Mouse (Mus musculus) ES-E14 (cell line): ENCODE data around the gene Cep162. TPM values are rescaled to one million over a fixed set of nuclear protein-coding genes. Genes with fewer than 3 reads are reported as not detected.

ENCODE experiments used
- DNase-seq: peaks from one replicate; pipeline ENCODE4 v3.0.0-alpha.2; 2013; ENCODE audit warnings: low read depth, low spot score
- H3K27ac ChIP-seq: 2 replicates; pipeline ENCODE4 v1.5.1; 2012; ENCODE audit warnings: low read depth, mild to moderate bottlenecking, low read length, moderate library complexity, mixed read lengths; ENCODE audit not compliant: poor library complexity, insufficient read depth, severe bottlenecking
- H3K36me3 ChIP-seq: 2 replicates; pipeline ENCODE4 v1.6.1; 2012; ENCODE audit warnings: mild to moderate bottlenecking, low read length, moderate library complexity, mixed read lengths; ENCODE audit not compliant: control insufficient read depth, poor library complexity, insufficient read depth, severe bottlenecking
- H3K4me1 ChIP-seq, 2 experiments: fragments of 150-350 bp in 1 of 2; sonication (generic) in 1 of 2; 2 replicates each; pipeline ENCODE4 v1.6.1; 2012; ENCODE audit warnings: low read length in 2 of 2, mild to moderate bottlenecking in 1 of 2, mixed read lengths in 1 of 2; ENCODE audit not compliant: control insufficient read depth in 2 of 2, insufficient read depth in 2 of 2, poor library complexity in 1 of 2
- H3K4me3 ChIP-seq, 2 experiments: fragments of 150-350 bp in 1 of 2; sonication (generic) in 1 of 2; 2 replicates each; pipeline ENCODE4 v1.5.1; 2012; ENCODE audit warnings: low read length in 2 of 2, low read depth in 1 of 2, mild to moderate bottlenecking in 1 of 2, mixed read lengths in 1 of 2; ENCODE audit not compliant: insufficient read depth in 1 of 2, poor library complexity in 1 of 2, severe bottlenecking in 1 of 2
- H3K9ac ChIP-seq: 2 replicates; pipeline ENCODE4 v1.6.1; 2012; ENCODE audit warnings: low read depth, mild to moderate bottlenecking, low read length, mixed read lengths; ENCODE audit not compliant: poor library complexity, insufficient read depth, severe bottlenecking
- H3K9me3 ChIP-seq: fragments of 150-350 bp; sonication (generic); 2 replicates; pipeline ENCODE4 v1.6.1; 2012; ENCODE audit warnings: low read depth, mild to moderate bottlenecking, low read length; ENCODE audit not compliant: control insufficient read depth, insufficient read depth
- CHD2 ChIP-seq: IDR thresholded peaks from 2 replicates; pipeline ENCODE4 v1.6.1; 2014; ENCODE audit warnings: mild to moderate bottlenecking, low read depth, low read length, inconsistent platforms
- HCFC1 ChIP-seq: IDR thresholded peaks from 2 replicates; pipeline ENCODE4 v1.6.1; 2012; ENCODE audit warnings: low read length, inconsistent platforms, borderline replicate concordance; ENCODE audit not compliant: insufficient read depth
- MAFK ChIP-seq: IDR thresholded peaks from 2 replicates; pipeline ENCODE4 v1.6.1; 2014; ENCODE audit warnings: mild to moderate bottlenecking, low read depth, low read length, inconsistent platforms; ENCODE audit not compliant: insufficient read depth
- ZC3H11A ChIP-seq: IDR thresholded peaks from 2 replicates; pipeline ENCODE4 v1.6.1; 2012; ENCODE audit warnings: low read depth, mild to moderate bottlenecking, inconsistent platforms, low read length, borderline replicate concordance
- ZNF384 ChIP-seq: IDR thresholded peaks from 2 replicates; pipeline ENCODE4 v1.6.1; 2012; ENCODE audit warnings: low read depth, low read length, inconsistent platforms
- in situ Hi-C, 2 experiments: fragments of 600-800 bp; cut with MboI; formaldehyde crosslinking; loops; one replicate each; pipeline ENCODE4 v1.15.1; 2025; ENCODE audit warnings: low sequenced_read_pairs in 2 of 2, inconsistent platforms in 1 of 2; ENCODE audit not compliant: unreplicated experiment in 2 of 2
- total RNA-seq: library from RNA; depleted of rRNA; stranded (reverse); fragments of 300-350 nt; gene quantifications from 2 replicates; pipeline ENCODE4 v1.2.3, GENCODE M21; 2012

The Cep162 gene
- total RNA-seq, 1 experiment = 4.8 TPM

DNA sequence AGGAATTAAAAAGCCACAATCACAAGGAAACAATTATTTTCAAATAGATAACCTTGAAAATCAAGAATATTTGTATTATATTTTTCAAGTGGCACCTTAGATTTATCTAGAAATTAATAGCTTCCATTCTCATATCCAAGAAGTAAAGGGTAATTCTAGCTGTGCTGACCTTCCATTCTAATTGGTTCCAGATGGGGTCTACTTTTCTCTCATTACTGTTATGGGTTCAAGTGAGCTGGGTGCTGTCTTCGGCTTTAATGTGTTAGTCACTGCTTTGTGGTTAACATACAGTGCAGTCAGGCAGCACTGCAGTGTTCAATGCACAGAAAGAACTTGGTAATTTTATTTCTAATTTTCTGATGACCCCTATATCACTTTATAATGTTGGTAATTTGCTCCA is 61.6 kb downstream of the Cep162 start:
- no peak for TF ChIP-seq CHD2
- no peak for TF ChIP-seq HCFC1
- no peak for TF ChIP-seq ZNF384
- no peak for TF ChIP-seq MAFK
- TF ChIP-seq ZC3H11A = no peak
- Histone ChIP-seq H3K36me3 (peaks cover 7% of the 10 kb centered on the region), H3K27ac (no peak overlapping the region), H3K9ac (no peak overlapping the region), H3K4me1 (no peaks in the 10 kb centered on the region), H3K9me3 (peaks cover 8% of the 10 kb centered on the region; the same call in 1 of the 2 replicates), H3K4me3 (no peak overlapping the region)
- no peak for DNase-seq
- in situ Hi-C loops = no loop called here

- in situ Hi-C loops = no loop called here
- no peak for TF ChIP-seq ZNF384
- no peak for TF ChIP-seq HCFC1
- no peak for TF ChIP-seq MAFK
- no peak for TF ChIP-seq CHD2
- no peak for TF ChIP-seq ZC3H11A
- Histone ChIP-seq H3K4me3 (no peak overlapping the region), H3K27ac (no peak overlapping the region), H3K9me3 (peaks cover 3% of the 10 kb centered on the region; the same call in 1 of the 2 replicates), H3K4me1 (no peaks in the 10 kb centered on the region), H3K9ac (no peak overlapping the region), H3K36me3 (peaks cover 3% of the 10 kb centered on the region)
- DNase-seq = no peak
These were observed 68.0 kb downstream of the Cep162 start for GRCm38 (mm10) chr9:87187336-87187735.

DNA sequence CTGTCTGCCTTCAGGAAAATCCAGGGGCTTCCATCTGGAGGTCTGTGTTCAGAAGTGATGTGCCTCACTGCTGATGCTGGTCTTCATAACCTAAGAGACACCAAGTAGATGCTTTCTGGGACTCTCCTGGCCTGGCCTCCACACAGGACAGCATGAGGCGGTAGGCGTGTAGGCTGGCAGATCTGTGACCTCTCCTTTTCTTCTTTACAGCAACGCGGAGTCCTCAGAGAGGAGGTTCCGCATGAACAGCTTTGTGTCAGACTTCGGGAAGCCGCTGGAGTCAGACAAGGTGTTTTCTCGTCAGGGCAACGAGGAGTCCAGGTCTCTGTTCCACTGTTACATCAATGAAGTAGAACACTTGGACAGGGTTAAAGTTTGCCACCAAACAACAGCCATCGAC is 73.1 kb downstream of the Cep162 start:
- DNase-seq = no peak
- no peaks in the 10 kb centered on the region for H3K36me3 ChIP-seq
- in situ Hi-C loops = no loop called here
- H3K9me3 ChIP-seq = no peaks in the 10 kb centered on the region
- no peak overlapping the region for H3K4me3 ChIP-seq
- TF ChIP-seq MAFK (no peak), ZC3H11A (no peak), ZNF384 (no peak), CHD2 (no peak), HCFC1 (no peak)
- H3K27ac ChIP-seq = no peak overlapping the region
- H3K4me1 ChIP-seq = no peaks in the 10 kb centered on the region
- no peak overlapping the region for H3K9ac ChIP-seq

DNA sequence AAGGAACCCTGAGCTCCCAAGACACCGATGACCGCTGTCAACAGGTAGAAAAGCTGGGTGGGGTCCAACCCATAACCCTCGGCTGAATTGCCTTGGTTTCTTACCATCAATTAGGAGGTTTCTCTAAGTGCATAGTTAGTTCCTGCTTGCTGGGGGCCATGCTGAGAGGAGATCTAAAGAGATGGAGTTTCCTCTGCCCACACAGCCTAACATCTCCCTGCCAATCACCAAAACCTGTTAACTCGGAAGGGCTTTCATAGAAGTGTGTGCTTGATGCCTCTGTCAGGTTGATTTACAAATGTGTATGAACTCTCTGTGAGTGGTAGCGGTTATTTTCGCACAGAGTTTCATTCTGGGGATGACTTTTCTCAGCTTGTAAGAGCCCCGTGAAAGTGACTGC is 76.8 kb downstream of the Cep162 start:
- Histone ChIP-seq H3K9me3 (no peaks in the 10 kb centered on the region), H3K27ac (no peak overlapping the region), H3K4me1 (no peaks in the 10 kb centered on the region; a peak in 1 of 4 replicates), H3K4me3 (no peak overlapping the region), H3K9ac (no peak overlapping the region), H3K36me3 (no peaks in the 10 kb centered on the region)
- in situ Hi-C loops = no loop called here
- no peak for TF ChIP-seq HCFC1
- no peak for TF ChIP-seq CHD2
- TF ChIP-seq ZC3H11A = no peak
- TF ChIP-seq MAFK = no peak
- TF ChIP-seq ZNF384 = no peak
- no peak for DNase-seq

DNA sequence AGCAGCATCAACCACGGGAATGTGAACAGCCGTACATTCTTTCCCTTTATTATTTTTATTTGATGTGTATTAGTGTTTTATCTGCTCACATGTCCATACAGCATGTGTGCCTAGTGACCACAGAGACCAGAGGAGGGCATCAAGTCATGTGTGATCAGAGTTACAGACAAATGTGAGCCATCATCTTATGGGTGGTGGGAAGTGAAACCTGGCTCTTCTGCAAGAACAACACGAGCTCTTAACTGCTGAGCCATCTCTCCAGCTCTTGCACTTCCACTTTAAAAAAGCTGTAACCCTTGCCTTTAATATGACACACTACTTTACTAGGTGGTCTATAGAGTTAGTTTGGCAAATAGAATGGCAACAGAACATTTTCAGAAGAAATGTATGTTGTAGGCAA is 83.8 kb downstream of the Cep162 start:
- no peak overlapping the region for H3K27ac ChIP-seq

More for the DNA sequence above, 83.8 kb downstream of the Cep162 start:
- no peaks in the 10 kb centered on the region for H3K36me3 ChIP-seq
- in situ Hi-C loops = no loop called here
- no peaks in the 10 kb centered on the region; a peak in 1 of 4 replicates for H3K4me1 ChIP-seq
- no peaks in the 10 kb centered on the region for H3K9me3 ChIP-seq
- no peak overlapping the region for H3K9ac ChIP-seq
- DNase-seq = no peak
- no peak overlapping the region for H3K4me3 ChIP-seq
- no peak for TF ChIP-seq ZC3H11A
- TF ChIP-seq HCFC1 = no peak
- TF ChIP-seq CHD2 = no peak
- TF ChIP-seq ZNF384 = no peak
- no peak for TF ChIP-seq MAFK
